Mouse (Mus musculus) embryo, embryonic 10.5 days (tissue): ENCODE measurements around the gene Ptchd4.

Experiments
- DNase-seq: peaks from one replicate; pipeline ENCODE4 v3.0.0-alpha.2; 2015; ENCODE audit warnings: low spot score

Gene Ptchd4

DNA sequence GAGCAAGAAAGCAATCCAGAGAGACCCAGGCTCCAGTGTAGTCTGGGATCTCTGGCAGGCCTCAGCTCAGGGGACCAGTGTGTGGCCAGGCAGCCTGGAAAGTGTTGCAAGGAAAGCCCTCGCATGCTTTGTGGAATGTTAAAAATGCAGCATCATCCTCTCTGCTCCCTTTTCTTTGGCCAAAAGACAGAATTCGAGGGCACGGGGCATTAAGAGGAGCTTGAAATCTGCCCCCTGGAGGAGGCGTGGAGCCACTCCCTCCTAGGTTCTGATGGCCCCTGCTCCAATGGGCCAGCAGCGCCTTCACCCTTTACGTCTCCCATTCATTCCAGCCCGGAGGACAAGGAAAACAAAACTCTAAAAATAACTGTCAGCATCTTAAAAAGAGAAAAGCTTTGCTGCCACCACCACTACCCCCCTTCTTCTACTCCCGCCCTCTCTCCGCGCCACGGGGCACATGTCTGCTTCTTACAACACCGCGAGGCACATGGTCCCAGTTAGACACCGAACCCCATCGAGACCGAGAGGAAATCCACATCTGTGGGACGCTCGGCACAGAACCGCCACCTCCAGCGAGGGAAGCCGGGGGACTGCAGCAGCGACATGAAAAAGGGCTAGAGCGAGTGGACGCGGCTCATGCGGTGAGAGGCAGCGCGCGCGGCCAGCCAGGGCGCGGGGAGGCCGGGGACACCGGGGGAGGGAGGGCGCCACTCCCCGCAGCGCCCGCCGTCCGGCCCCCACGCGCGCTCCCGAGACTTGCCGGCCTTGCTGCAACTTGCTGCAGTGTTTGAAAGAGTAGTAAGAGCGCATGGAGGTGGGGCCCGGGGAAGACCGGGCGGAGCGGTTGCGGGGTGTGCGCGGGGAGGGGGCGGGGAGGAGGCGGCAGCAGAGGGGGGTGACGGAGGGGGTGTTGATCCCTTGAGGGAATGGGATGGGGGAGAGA, at the start of gene Ptchd4:
TSS of gene Ptchd4 (plus strand) at position 279 of the 943 bp plus-strand sequence.
- peak; percentile 66 for DNase-seq

DNA sequence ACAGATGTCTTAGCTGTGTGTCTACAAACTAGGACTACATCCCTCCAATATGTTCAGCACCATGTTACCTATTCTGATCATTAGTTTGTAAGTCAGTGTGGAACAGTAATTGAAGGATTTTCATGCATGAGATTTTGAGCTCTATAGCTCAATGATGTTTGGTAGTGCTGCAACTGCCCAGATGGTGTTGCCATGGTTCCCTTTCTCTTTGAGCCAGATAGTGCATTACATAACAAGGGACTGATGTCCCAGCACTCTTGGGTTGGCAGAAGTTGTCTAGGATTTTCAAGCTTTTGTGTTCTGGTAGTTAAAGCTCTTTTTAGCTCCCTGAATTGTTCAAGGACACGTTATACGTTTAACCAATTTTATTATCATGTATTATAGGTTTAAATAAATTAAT, 38.9 kb upstream of the Ptchd4 start:
- DNase-seq: no peak

DNA sequence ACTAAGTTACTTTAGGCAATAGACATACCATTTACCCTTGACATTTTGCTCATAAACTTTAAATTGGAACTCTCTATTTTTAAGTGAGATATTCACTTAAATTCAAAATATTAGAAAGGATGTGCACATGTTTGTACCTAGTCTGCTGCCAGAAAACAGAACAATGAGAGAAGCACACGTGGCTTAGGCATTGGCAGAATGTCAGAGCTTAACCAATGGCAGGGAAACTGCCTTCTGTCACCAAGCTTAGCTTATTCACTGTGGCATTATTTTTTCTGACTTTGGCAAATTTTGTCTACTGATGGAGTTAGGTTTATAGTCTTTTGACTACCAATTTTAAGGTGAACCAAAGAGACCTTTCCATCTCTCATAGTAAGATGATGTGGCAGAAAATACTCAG, 31.4 kb upstream of the Ptchd4 start:
- no peak for DNase-seq

DNA sequence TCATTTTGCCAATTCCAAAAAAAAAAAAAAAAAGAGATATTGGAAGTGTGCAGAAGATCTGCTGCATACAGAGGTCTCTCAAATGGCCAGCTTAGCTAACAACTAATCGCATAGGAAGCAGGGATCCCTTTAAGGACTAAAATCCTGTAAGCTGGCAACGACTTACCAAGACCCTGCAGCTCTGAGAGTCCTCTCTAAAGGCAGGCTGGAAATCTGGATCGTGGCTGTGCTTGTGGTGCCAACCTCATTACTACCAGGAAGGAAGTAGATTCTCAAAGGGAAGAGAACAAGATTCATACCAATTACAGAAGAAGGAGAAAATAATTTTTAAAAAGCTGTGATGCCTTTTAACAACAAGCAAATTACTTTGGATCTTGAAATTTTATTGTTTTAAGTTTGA, 29.5 kb upstream of the Ptchd4 start:
- no peak for DNase-seq

DNA sequence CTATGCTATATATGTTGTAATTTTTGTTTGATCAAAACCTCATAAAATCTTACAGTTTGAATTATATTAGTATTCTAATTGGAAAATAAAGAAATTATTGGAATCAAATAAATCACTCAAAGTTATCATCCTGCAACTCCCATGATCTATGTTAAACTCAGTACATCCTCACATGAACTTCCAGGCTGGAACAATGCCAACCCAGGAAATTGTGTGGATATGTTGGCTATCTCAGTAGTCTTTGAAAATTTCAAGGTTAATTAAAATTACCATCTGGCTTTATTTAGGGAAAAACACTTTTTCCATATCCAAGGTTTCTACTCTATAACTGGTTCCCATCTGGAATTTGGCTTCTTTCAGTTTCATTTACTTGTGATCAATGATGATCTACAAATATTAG, 25.4 kb upstream of the Ptchd4 start:
- no peak for DNase-seq

DNA sequence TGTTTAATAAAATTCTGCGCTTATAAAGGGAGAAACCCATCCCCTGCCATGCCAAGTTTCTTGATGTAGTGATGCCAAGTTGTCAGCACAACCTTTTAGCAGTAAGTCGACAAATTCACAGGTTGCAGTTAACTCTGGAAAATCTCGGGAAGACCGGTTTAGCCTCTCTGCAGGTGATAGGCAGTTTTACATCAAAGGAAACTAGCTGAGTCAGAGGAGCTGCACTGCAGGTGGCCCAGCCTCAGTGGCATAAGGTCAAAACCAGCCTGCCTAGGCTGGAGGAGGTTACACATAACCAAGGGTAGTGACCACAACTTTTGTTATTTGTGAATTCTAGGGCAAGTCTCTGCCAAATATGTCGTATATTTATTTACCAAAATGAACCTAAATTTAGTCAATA, 24.0 kb upstream of the Ptchd4 start:
- DNase-seq: no peak

DNA sequence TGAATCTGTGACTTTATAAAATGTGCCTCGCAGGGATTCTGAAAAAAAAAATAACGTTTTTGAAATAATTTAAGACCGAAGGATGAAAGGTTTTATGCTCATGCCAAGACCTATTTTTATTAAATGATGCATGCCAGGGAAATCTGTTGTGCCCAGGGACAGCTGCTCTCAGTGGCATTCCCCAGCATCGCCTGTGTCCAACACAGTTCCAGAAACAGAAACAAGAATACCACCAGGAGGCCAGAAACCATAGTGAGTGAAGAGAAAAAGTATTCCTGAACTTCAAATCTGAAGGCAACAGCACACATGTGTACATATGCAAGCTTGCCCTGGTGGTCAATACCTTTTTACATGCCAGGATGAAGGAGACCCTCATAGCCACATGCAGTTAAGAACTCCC, 17.8 kb upstream of the Ptchd4 start:
- DNase-seq: no peak

DNA sequence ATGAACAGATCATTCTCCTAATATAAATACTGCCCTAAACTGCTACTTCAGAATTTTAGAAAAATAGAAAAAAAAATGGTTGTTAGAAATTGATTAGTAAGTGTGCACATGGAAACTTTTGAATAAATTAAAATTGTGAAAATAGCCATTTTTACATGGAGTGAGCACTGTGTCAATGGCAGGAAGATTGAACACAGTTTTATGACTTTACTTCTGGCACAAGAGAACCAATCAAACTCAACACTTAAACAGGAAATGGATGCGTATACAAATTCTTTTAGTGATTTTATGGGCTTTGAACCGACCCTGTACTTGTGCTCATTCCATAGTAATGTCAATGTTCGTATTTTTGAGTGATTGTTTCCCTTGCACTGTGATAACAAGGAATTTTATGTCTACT, 16.1 kb upstream of the Ptchd4 start:
- DNase-seq: no peak

DNA sequence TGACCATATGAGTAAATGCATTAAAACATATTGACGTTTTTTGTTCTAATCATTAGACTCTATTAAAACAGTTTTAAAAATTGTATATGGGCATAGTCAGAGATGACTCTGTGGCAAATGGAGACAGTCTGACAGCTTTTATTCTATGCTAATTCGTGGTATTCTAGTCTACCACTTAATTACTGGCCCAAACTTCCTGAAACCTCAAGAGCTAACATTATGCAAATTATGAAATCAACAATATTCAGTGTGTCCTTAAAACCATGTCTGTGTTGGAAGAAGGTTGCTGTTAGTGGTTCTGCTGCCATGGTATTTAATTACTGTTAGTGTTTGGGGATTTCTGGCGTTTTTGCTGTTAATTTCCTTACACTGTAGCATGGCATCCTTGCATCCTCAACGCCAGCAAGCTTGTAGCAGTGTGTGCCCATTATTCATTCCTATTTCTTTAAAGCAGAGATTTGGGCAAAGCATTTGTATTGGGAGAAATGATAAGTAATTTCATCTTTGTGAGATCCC, 12.6 kb upstream of the Ptchd4 start:
- no peak for DNase-seq

DNA sequence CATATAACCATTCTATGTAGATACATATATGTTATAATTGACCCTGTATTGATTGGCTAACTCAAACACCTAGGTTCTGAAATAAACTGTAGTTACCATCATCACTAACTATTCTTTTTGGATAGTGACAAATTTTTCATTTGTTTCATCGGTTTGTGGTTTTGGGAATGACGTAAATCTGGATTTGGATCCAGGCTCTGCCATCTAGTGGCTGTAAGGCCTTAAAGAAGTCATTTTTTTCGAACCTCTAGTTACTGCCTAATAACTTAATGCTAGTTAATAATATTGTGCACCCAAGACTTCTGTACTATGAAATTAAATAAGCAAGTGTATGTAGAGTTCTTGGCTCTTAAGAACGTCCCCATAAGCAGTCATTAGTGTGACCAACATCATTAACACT, 11.5 kb upstream of the Ptchd4 start:
- DNase-seq: no peak

DNA sequence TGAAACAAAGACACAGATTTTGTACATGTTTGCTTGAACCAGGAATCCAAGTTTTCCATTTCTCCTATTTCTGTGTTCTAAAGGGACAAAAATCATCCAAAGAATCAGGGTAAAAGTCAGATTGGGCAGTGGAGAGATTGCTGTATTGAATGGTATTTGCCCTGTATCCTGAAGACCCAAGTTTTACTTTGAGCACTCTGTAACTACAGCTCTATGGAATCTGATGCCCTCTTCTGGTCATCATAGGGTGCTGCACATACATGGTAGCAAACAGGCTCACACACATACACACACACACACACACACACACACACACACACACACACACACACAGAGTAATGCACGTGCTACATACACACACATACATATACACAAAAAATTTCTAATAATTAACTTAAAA, 8.7 kb upstream of the Ptchd4 start:
- no peak for DNase-seq

DNA sequence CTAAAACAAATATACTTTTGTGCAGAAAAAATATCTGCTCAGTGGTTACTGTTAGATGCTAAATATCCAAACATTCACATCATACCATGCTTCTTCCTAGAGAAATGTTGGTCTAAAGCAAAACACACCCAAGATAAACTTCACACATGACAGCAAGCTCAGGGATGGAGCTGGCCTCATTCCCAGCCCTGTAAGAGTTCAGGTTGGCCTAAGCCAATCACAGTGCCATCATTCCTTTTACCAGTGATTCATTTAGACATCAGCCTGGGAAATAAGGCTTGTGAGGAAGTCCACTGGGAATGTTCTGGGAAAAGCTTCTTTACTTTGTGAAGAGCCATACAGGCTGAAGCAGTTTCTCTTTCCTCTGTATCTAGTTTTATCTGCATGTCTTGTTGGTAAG, 5.6 kb upstream of the Ptchd4 start:
- no peak for DNase-seq

DNA sequence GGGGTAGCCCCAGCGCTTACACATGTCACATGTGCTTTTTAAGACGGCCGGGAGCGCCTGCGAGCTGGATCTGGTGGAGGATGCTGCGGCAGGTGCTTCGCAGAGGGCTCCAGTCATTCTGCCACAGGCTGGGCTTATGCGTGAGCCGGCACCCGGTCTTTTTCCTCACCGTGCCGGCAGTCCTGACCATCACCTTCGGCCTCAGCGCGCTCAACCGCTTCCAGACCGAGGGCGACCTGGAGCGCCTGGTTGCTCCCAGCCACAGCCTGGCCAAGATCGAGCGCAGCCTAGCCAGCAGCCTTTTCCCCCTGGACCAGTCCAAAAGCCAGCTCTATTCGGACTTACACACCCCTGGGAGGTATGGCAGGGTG, 850 bp downstream of the Ptchd4 start:
- peak; percentile 44 for DNase-seq

DNA sequence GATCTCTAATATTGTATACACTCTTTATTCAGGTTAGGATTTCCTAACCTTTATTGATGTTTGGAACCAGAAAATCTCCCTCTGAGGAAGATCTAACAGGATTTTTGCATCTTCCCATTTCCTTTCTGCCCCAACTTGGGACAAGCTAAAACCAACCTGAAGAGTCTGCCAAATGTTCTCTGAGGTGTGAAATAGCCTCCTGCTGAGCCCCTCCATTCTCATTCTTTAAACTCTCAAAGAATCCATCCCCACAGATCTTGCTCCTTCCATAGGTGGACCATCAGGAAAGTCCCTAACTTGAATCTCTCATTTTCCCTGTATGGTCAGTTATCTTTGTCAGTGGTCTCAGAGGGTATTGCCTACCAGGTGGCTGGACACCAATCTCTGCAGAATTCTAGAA, 20.0 kb downstream of the Ptchd4 start:
- no peak for DNase-seq

DNA sequence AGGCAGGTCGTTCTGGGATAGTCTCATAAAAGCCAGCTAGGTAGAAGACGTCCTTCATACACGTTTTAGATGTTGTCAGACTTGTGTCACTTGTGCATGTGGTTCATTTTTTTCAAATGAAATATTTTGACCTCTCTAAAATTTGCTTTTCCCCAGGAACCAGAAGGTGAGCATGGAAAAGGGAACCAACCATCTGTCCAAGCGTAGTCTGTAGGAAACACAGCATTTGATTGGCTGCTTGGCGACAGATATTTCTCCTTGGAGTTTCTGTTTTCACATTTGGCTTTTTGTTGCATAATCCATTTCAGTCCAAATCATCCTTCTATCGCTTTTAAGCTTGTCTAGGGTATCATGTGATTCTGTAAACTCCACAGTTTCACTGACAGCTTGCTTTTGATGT, 20.8 kb downstream of the Ptchd4 start:
- DNase-seq: no peak

DNA sequence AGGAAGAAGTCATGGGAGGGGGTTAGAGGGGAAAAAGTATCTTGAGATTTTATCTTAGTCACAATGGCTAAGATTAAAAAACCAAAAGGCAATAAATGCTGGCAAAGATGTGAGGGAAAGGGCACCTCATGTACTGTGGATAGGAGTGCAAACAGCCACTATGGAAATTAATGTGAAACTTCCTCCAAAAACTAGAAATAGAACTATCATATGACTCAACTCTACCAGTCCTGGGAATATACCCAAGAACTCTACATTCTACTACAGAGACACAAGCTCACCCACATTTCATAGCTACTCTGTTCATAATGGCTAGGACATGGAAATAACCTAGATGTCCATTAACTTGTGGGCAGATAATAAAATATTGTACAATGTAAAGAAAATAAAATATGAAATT, 30.3 kb downstream of the Ptchd4 start:
- DNase-seq: no peak

DNA sequence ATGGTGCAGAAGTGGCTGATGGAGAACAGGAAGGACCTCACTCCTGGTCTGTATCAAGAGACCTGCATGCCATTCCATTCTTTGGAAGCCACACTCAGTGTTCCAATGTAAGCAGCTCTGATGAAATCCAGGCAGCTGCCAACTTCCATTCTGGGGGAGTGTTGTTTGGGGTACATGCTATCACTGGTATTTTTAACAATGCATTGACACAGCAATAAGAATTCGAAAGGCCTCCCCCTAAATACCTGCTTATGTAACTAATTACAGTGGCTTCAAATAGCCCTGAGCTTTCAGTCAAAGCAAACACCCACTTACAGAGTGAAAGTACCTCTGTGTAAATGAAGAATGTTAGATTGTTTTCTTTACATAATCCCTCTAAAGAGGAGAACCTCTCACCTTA, 42.7 kb downstream of the Ptchd4 start:
- DNase-seq: no peak

DNA sequence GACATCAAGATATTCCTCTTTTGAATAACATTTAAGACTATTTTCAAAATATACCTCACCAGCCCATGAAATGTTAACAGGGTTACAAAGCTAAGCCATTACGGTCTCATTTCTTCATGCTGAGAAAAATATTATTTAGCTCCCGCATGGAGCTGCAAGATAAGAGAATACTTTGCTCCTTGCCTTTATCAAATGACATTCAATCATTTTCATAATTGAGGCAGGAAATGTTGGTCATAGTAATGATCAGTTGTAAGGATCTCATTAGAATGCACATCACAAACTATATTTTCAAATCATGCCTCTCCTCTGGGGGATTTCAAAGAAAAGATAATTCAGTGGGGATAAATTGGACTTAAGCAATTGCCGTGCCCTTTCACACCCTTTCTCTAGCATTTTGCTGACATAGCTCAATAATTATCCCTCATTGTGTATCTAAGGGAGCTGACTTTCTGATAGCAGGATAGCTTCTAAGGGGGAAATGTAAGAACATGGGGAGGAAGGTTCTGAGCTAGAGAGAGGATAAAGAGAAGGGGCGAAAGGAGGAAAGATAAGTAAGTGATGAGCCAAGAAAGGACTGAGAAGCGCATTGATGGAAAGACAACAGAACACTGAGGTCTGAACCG, 47.5 kb downstream of the Ptchd4 start:
- no peak for DNase-seq

DNA sequence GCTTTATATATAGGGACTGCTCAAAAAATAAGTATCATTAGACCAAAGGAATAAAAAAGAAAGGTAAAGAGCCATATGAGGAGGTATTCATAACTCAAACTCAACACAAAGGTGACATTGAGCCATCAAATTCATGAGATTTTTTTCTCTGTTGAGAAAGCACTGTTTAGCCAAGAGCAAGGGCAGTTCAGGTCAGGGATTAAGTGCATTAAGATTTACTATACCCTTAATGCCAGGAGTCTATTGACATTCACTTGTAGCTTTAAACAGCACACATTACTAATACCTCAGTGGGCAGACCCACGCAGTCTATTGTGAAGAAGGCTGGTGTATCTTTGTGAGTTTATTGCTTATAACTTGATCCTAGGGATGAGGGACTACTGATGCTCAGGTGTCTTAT, 49.0 kb downstream of the Ptchd4 start:
- no peak for DNase-seq

DNA sequence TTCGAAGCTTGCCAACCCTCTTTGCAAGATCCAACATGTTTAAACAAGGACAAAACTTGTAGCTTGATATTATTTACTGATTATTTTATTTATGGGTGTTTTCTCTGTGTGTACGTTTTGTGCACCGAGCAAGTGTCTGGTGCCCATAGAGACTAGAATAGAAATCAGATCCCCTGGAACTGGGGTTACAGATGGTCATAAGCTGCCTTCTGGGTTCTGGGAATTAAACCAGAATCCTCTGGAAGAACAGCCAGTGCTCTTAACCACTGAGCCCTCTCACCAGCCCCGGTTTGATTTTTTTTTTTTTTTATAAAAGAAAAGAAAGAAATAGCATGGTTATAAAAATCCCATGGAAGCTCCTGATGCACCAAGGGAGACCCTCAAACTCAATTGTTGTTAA, 59.1 kb downstream of the Ptchd4 start:
- no peak for DNase-seq

DNA sequence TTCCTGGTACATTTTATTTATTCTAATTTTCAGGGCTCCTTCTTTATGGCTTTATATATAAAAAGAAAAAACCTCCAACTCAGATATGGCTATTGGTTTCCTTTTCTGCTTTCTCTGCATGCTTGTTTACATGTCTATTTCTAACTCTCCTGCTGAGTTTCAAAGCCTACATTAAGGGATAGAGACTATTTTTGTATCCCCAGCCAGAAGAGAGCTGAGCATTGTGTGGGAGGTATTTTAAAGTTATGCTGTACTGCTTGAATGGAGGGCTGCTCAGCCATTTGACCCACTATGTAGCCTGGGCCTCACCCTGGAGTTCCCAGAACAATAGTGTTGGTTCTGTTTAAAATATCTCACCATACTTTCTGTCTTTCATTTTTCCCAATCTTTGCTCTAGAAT, 77.3 kb downstream of the Ptchd4 start:
- no peak for DNase-seq

DNA sequence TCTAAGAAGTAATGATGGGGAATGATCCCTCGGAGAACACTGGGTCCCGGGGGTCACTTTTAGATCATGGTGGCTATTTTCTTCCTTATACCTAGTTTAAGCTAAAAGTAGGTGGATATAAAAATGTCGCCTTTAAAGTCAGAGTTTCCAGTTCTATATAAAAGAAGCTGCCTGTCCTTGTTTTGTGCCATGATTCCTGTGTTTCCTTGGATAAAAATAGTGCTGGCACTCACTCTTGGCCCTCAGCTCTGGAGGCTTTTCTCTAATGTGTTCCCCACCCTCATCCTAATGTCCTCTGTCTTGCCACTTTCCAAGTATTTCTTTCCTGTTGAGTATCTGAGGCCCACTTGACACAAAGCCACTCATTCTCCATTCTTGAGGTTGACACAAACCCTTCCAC, 79.6 kb downstream of the Ptchd4 start:
- DNase-seq: no peak

DNA sequence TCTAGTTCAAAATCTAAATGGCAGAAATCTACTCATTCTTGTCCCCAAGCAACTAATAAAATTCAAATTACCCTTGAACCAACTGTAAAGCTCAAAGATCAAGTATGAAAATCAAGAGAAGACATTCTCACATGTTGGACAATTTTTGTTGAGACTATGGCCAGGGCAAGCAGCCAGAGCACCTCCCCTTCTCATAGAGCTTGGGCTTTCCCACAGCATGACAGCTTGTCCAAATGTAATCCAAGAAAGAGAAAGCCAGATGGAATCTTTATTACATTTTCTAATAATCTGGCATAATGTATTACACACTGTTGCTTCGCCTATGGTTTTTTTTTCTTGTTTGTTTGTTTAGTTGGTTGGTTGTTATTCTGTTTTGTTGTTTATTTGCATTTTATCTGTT, 102.7 kb downstream of the Ptchd4 start:
- DNase-seq: no peak

DNA sequence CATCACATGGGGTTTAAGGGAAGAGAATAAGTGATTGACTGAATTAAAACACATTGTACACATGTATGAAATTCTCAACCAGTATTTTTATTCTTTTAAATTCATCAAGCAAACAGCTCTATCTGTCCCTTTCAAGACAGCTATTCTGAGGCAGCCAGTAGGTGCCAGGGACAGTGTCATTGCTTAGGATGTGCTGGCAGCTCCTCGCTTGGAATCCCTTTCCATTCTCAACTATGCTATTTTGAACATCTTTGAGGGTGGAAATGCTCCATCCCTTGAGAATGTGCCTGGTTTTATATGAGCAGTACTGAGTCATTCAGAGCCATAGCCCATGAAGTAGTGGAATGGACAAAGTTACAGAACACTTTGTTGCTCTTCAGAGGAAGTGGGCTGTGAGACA, 112.2 kb downstream of the Ptchd4 start:
- no peak for DNase-seq
